Mouse (Mus musculus): ENCODE data around the gene Ank2. TPM values are rescaled to one million over a fixed set of nuclear protein-coding genes. Genes with fewer than 3 reads are reported as not detected.

Ank2 gene
- polyA plus RNA-seq, 1 experiment: 5.8 TPM

- no peaks in the 10 kb centered on the region for H3K4me1 ChIP-seq (ENCODE audit: control insufficient read depth, insufficient read depth, low read length)
- TF ChIP-seq POLR2A (IDR thresholded peaks at IDR 0.05; ENCODE audit: borderline replicate concordance, extremely low read depth, low read depth, low read length) (no peak), CTCF (IDR thresholded peaks at IDR 0.05; ENCODE audit: insufficient read depth, low read length) (no peak)
- 77% methylated on average over 2 of the region's 2 CpGs for WGBS
- DNase-seq: no peak
- no peak overlapping the region for H3K4me3 ChIP-seq (replicated peaks; ENCODE audit: extremely low read depth, low read depth, low read length)
Observed at GRCm38 (mm10) chr3:126968721-126969120, 530.4 kb downstream of the Ank2 start.

- Histone ChIP-seq H3K4me3 (replicated peaks; ENCODE audit: extremely low read depth, low read depth, low read length) (no peak overlapping the region), H3K4me1 (ENCODE audit: control insufficient read depth, insufficient read depth, low read length) (no peaks in the 10 kb centered on the region)
- WGBS: 88% methylated on average over 2 of the region's 2 CpGs
- TF ChIP-seq CTCF (IDR thresholded peaks at IDR 0.05; ENCODE audit: insufficient read depth, low read length) (no peak), POLR2A (IDR thresholded peaks at IDR 0.05; ENCODE audit: borderline replicate concordance, extremely low read depth, low read depth, low read length) (no peak)
- no peak for DNase-seq
Observed at GRCm38 (mm10) chr3:126965767-126966166, 533.4 kb downstream of the Ank2 start.

GRCm38 (mm10) chr3:126962326-126962725 is 536.8 kb downstream of the Ank2 start:
- Histone ChIP-seq H3K4me1 (ENCODE audit: control insufficient read depth, insufficient read depth, low read length) (no peaks in the 10 kb centered on the region), H3K4me3 (replicated peaks; ENCODE audit: extremely low read depth, low read depth, low read length) (no peak overlapping the region)
- no peak for DNase-seq
- 95% methylated on average over 8 of the region's 8 CpGs for WGBS
- TF ChIP-seq POLR2A (IDR thresholded peaks at IDR 0.05; ENCODE audit: borderline replicate concordance, extremely low read depth, low read depth, low read length) (no peak), CTCF (IDR thresholded peaks at IDR 0.05; ENCODE audit: insufficient read depth, low read length) (no peak)

- no peak overlapping the region for H3K4me3 ChIP-seq (replicated peaks; ENCODE audit: extremely low read depth, low read depth, low read length)
- no peak for TF ChIP-seq POLR2A (IDR thresholded peaks at IDR 0.05; ENCODE audit: borderline replicate concordance, extremely low read depth, low read depth, low read length)
- TF ChIP-seq CTCF (IDR thresholded peaks at IDR 0.05; ENCODE audit: insufficient read depth, low read length): no peak
- H3K4me1 ChIP-seq (ENCODE audit: control insufficient read depth, insufficient read depth, low read length): no peaks in the 10 kb centered on the region
- 32% methylated on average over 1 of the region's 1 CpGs for WGBS
- no peak for DNase-seq
Observed at GRCm38 (mm10) chr3:126952698-126953097, 546.5 kb downstream of the Ank2 start.

GRCm38 (mm10) chr3:126946591-126946990 is 552.6 kb downstream of the Ank2 start:
- Histone ChIP-seq H3K4me3 (replicated peaks; ENCODE audit: extremely low read depth, low read depth, low read length) (no peak overlapping the region), H3K4me1 (ENCODE audit: control insufficient read depth, insufficient read depth, low read length) (no peaks in the 10 kb centered on the region)
- no peak for DNase-seq
- TF ChIP-seq CTCF (IDR thresholded peaks at IDR 0.05; ENCODE audit: insufficient read depth, low read length) (no peak), POLR2A (IDR thresholded peaks at IDR 0.05; ENCODE audit: borderline replicate concordance, extremely low read depth, low read depth, low read length) (no peak)
- 91% methylated on average over 10 of the region's 10 CpGs for WGBS

- WGBS: 50% methylated on average over 4 of the region's 4 CpGs
- no peak for DNase-seq
- TF ChIP-seq CTCF (IDR thresholded peaks at IDR 0.05; ENCODE audit: insufficient read depth, low read length): no peak
- TF ChIP-seq POLR2A (IDR thresholded peaks at IDR 0.05; ENCODE audit: borderline replicate concordance, extremely low read depth, low read depth, low read length): no peak
- no peaks in the 10 kb centered on the region for H3K4me1 ChIP-seq (ENCODE audit: control insufficient read depth, insufficient read depth, low read length)
- H3K4me3 ChIP-seq (replicated peaks; ENCODE audit: extremely low read depth, low read depth, low read length): no peak overlapping the region
Observed at GRCm38 (mm10) chr3:126944838-126945237, 554.3 kb downstream of the Ank2 start.

GRCm38 (mm10) chr3:126944081-126944480 is 555.1 kb downstream of the Ank2 start:
- DNase-seq: no peak
- H3K4me1 ChIP-seq (ENCODE audit: control insufficient read depth, insufficient read depth, low read length): no peaks in the 10 kb centered on the region
- H3K4me3 ChIP-seq (replicated peaks; ENCODE audit: extremely low read depth, low read depth, low read length): no peak overlapping the region
- WGBS: 74% methylated on average over 11 of the region's 11 CpGs
- TF ChIP-seq CTCF (IDR thresholded peaks at IDR 0.05; ENCODE audit: insufficient read depth, low read length): no peak
- no peak for TF ChIP-seq POLR2A (IDR thresholded peaks at IDR 0.05; ENCODE audit: borderline replicate concordance, extremely low read depth, low read depth, low read length)

- no peak for TF ChIP-seq POLR2A (IDR thresholded peaks at IDR 0.05; ENCODE audit: borderline replicate concordance, extremely low read depth, low read depth, low read length)
- TF ChIP-seq CTCF (IDR thresholded peaks at IDR 0.05; ENCODE audit: insufficient read depth, low read length): no peak
- 90% methylated on average over 5 of the region's 5 CpGs for WGBS
- no peak overlapping the region for H3K4me3 ChIP-seq (replicated peaks; ENCODE audit: extremely low read depth, low read depth, low read length)
- no peak for DNase-seq
- H3K4me1 ChIP-seq (ENCODE audit: control insufficient read depth, insufficient read depth, low read length): no peaks in the 10 kb centered on the region
Observed at GRCm38 (mm10) chr3:126940452-126940851, 558.7 kb downstream of the Ank2 start.

- TF ChIP-seq POLR2A (IDR thresholded peaks at IDR 0.05; ENCODE audit: borderline replicate concordance, extremely low read depth, low read depth, low read length) (no peak), CTCF (IDR thresholded peaks at IDR 0.05; ENCODE audit: insufficient read depth, low read length) (peak; percentile 35)
- Histone ChIP-seq H3K4me1 (ENCODE audit: control insufficient read depth, insufficient read depth, low read length) (no peaks in the 10 kb centered on the region), H3K4me3 (replicated peaks; ENCODE audit: extremely low read depth, low read depth, low read length) (no peak overlapping the region)
- DNase-seq: no peak
- WGBS: 66% methylated on average over 4 of the region's 4 CpGs
Observed at GRCm38 (mm10) chr3:126931884-126932506, 567.2 kb downstream of the Ank2 start.

- H3K4me1 ChIP-seq (ENCODE audit: control insufficient read depth, insufficient read depth, low read length): no peaks in the 10 kb centered on the region
- DNase-seq: no peak
- 56% methylated on average over 12 of the region's 12 CpGs for WGBS
- H3K4me3 ChIP-seq (replicated peaks; ENCODE audit: extremely low read depth, low read depth, low read length): no peak overlapping the region
- TF ChIP-seq POLR2A (IDR thresholded peaks at IDR 0.05; ENCODE audit: borderline replicate concordance, extremely low read depth, low read depth, low read length): no peak
- TF ChIP-seq CTCF (IDR thresholded peaks at IDR 0.05; ENCODE audit: insufficient read depth, low read length): no peak
Observed at GRCm38 (mm10) chr3:126923575-126924382, 575.4 kb downstream of the Ank2 start.
